Mouse (Mus musculus): ENCODE results near the gene Smim13. TPM values are rescaled to one million over a fixed set of nuclear protein-coding genes. Genes with fewer than 3 reads are reported as not detected.

Smim13 gene
- polyA plus RNA-seq, 1 experiment from 2014 or later, result 4.5 TPM

DNA sequence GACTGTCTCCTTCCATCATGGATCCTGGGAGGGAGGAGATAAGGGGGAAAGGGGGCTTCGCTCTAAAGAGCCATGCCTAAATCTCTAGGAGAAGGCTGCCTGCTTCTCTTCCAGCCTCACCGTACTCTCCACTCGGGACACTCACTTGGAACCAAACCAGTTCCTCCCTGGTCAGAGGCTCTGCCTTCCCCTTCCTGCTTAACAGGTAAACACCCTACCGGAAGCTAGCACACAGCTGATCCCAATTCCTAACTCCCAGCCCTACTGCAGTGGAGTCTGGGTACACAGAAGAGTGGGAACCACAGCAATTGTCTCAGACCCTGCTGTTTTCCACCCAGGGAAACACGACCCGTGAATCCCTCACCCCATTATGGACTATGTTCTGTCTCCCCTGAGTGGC, 46.2 kb downstream of the Smim13 start:
- 44% methylated on average over 6 of the region's 6 CpGs for WGBS (ENCODE audit: insufficient replicate concordance)
- H3K27me3 ChIP-seq (ENCODE audit: control insufficient read depth, insufficient read depth, low read depth, low read length), result no peaks in the 10 kb centered on the region
- H3K36me3 ChIP-seq (ENCODE audit: control insufficient read depth, insufficient read depth), result no peaks in the 10 kb centered on the region
- no peaks in the 10 kb centered on the region for H3K4me1 ChIP-seq (ENCODE audit: control insufficient read depth, low read depth, low read length)
- H3K27ac ChIP-seq (ENCODE audit: low read length), result no peak overlapping the region
- no peak overlapping the region for H3K9ac ChIP-seq (ENCODE audit: low read depth, low read length)
- ATAC-seq (ENCODE audit: low read depth), result no peak
- H3K4me3 ChIP-seq (ENCODE audit: low read depth, low read length), result no peak overlapping the region
- H3K4me2 ChIP-seq (ENCODE audit: low read depth, low read length), result no peak overlapping the region
- H3K9me3 ChIP-seq (replicated peaks; ENCODE audit: control insufficient read depth, low read length), result no peaks in the 10 kb centered on the region

DNA sequence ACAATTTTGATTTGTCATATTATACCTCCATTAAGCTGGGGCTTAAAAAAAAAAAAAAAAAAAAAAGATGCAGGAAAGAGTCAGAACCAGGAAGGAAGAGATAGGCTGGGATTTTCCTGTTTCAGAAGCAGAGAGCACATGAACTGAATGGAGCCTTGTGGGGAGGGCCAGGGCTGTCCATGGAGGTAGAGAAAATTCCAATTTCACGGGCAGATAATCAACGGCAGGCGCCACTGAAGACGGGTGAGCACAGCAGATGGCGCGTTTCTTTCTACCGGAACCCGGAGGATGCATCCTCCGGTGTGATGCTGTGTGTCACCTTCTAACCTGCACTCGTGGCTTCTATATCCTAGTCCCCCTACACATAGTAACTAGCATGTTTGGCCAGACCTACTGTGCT, 46.8 kb downstream of the Smim13 start:
- H3K27ac ChIP-seq (ENCODE audit: low read length), result no peak overlapping the region
- no peak for ATAC-seq (ENCODE audit: low read depth)
- no peaks in the 10 kb centered on the region for H3K9me3 ChIP-seq (replicated peaks; ENCODE audit: control insufficient read depth, low read length)
- H3K36me3 ChIP-seq (ENCODE audit: control insufficient read depth, insufficient read depth), result no peaks in the 10 kb centered on the region
- H3K9ac ChIP-seq (ENCODE audit: low read depth, low read length), result no peak overlapping the region
- H3K4me2 ChIP-seq (ENCODE audit: low read depth, low read length), result no peak overlapping the region
- no peaks in the 10 kb centered on the region for H3K27me3 ChIP-seq (ENCODE audit: control insufficient read depth, insufficient read depth, low read depth, low read length)
- no peak overlapping the region for H3K4me3 ChIP-seq (ENCODE audit: low read depth, low read length)
- whole genome bisulfite sequencing (ENCODE audit: insufficient replicate concordance), result 68% methylated on average over 10 of the region's 10 CpGs
- H3K4me1 ChIP-seq (ENCODE audit: control insufficient read depth, low read depth, low read length), result no peaks in the 10 kb centered on the region

DNA sequence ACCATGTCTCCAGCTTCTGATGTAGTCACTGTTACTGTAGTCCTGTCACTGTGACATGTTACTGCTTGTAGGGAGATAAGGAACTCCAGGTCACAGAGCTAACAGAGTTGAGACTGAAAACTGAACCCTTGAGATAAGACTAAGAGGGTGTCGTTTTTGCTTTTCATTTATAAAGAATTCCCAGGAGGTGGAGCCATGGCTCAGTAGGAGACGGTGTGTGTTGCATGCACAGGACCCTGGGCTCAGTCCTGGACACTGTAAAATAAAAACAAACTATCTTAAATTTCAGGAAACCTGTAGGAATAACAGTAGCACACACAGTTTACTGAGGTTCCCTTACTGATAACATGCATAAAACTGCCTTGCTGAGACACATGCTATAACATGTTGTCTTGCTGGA, 48.9 kb downstream of the Smim13 start:
- no peaks in the 10 kb centered on the region for H3K27me3 ChIP-seq (ENCODE audit: control insufficient read depth, insufficient read depth, low read depth, low read length)
- WGBS (ENCODE audit: insufficient replicate concordance), result 10% methylated on average over 2 of the region's 2 CpGs
- H3K36me3 ChIP-seq (ENCODE audit: control insufficient read depth, insufficient read depth), result no peaks in the 10 kb centered on the region
- no peak overlapping the region for H3K27ac ChIP-seq (ENCODE audit: low read length)
- no peak overlapping the region for H3K4me2 ChIP-seq (ENCODE audit: low read depth, low read length)
- no peaks in the 10 kb centered on the region for H3K4me1 ChIP-seq (ENCODE audit: control insufficient read depth, low read depth, low read length)
- H3K9ac ChIP-seq (ENCODE audit: low read depth, low read length), result no peak overlapping the region
- H3K4me3 ChIP-seq (ENCODE audit: low read depth, low read length), result no peak overlapping the region
- ATAC-seq (ENCODE audit: low read depth), result no peak
- no peaks in the 10 kb centered on the region for H3K9me3 ChIP-seq (replicated peaks; ENCODE audit: control insufficient read depth, low read length)

DNA sequence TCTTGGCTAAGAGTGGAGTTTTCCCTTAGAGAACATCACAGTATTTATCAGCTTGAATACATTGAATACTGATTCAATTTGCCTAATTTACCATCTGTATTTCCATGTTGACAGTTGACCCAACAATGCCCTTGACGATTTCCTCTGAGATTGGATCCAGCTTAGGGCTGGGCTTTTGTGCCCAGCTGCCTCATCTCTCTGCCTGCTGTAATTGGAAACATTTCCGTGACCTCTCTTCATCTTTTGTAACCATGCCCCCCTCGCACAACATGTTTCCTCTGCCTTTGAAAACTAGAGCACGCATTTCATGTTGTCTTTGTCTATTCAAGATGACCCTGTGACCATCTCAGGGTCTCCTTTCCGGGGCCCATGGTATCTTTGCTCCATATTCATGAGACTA, 49.4 kb downstream of the Smim13 start:
- ATAC-seq (ENCODE audit: low read depth), result no peak
- H3K27ac ChIP-seq (ENCODE audit: low read length), result no peak overlapping the region
- WGBS (ENCODE audit: insufficient replicate concordance), result 47% methylated on average over 5 of the region's 5 CpGs
- H3K9ac ChIP-seq (ENCODE audit: low read depth, low read length), result no peak overlapping the region
- H3K4me3 ChIP-seq (ENCODE audit: low read depth, low read length), result no peak overlapping the region
- no peak overlapping the region for H3K4me2 ChIP-seq (ENCODE audit: low read depth, low read length)
- no peaks in the 10 kb centered on the region for H3K4me1 ChIP-seq (ENCODE audit: control insufficient read depth, low read depth, low read length)
- no peaks in the 10 kb centered on the region for H3K36me3 ChIP-seq (ENCODE audit: control insufficient read depth, insufficient read depth)
- H3K27me3 ChIP-seq (ENCODE audit: control insufficient read depth, insufficient read depth, low read depth, low read length), result no peaks in the 10 kb centered on the region
- no peaks in the 10 kb centered on the region for H3K9me3 ChIP-seq (replicated peaks; ENCODE audit: control insufficient read depth, low read length)

DNA sequence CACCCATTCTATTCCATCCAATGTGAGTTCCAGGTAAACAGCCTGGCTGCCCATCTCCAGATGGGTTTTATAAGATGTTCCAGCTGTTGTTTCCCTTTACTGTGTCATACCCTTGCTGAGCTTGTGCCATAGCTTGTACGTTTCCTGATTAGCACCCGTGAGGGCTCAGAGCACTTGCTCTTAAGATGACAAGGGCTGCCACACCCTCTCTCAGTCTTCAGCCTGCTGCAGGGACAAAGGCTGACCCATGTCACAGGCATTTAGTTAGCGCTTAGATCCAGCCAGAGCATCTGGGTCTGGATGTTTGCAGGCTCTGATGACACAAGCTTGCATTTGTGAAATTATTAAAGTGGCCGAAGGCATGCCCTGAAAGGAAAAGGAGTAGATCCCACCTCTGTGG, 50.4 kb downstream of the Smim13 start:
- Histone ChIP-seq H3K9me3 (replicated peaks; ENCODE audit: control insufficient read depth, low read length) (no peaks in the 10 kb centered on the region), H3K9ac (ENCODE audit: low read depth, low read length) (no peak overlapping the region), H3K4me1 (ENCODE audit: control insufficient read depth, low read depth, low read length) (no peaks in the 10 kb centered on the region), H3K27ac (ENCODE audit: low read length) (no peak overlapping the region), H3K27me3 (ENCODE audit: control insufficient read depth, insufficient read depth, low read depth, low read length) (no peaks in the 10 kb centered on the region), H3K4me2 (ENCODE audit: low read depth, low read length) (no peak overlapping the region), H3K4me3 (ENCODE audit: low read depth, low read length) (no peak overlapping the region), H3K36me3 (ENCODE audit: control insufficient read depth, insufficient read depth) (no peaks in the 10 kb centered on the region)
- ATAC-seq (ENCODE audit: low read depth), result no peak
- 47% methylated on average over 4 of the region's 4 CpGs for WGBS (ENCODE audit: insufficient replicate concordance)

DNA sequence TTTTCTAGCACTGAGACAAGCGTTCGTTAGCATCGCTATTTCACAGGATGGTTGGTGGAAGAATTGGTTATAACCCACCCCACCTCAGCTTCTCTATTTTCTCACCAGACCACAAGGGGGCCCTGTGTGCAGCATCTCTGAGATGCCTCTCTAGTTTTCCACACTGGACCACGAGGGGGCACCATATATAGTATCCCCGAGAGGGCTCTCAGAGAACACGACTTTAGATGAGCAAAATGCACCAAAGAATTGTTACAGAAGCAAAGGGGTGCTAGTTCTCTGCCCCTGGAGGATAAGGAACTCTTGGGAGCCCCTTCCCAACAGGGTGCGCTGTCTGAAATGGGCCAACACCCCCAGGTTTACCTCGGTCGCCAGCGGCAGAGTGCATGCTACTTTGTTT, 53.1 kb downstream of the Smim13 start:
- Histone ChIP-seq H3K9me3 (replicated peaks; ENCODE audit: control insufficient read depth, low read length) (no peaks in the 10 kb centered on the region), H3K4me3 (ENCODE audit: low read depth, low read length) (no peak overlapping the region), H3K4me1 (ENCODE audit: control insufficient read depth, low read depth, low read length) (no peaks in the 10 kb centered on the region), H3K4me2 (ENCODE audit: low read depth, low read length) (no peak overlapping the region), H3K9ac (ENCODE audit: low read depth, low read length) (no peak overlapping the region), H3K27ac (ENCODE audit: low read length) (no peak overlapping the region), H3K36me3 (ENCODE audit: control insufficient read depth, insufficient read depth) (no peaks in the 10 kb centered on the region), H3K27me3 (ENCODE audit: control insufficient read depth, insufficient read depth, low read depth, low read length) (no peaks in the 10 kb centered on the region)
- WGBS (ENCODE audit: insufficient replicate concordance), result 53% methylated on average over 10 of the region's 10 CpGs
- ATAC-seq (ENCODE audit: low read depth), result no peak

- no peaks in the 10 kb centered on the region for H3K9me3 ChIP-seq (replicated peaks; ENCODE audit: control insufficient read depth, low read length)
- no peak overlapping the region for H3K9ac ChIP-seq (ENCODE audit: low read depth, low read length)
- H3K36me3 ChIP-seq (ENCODE audit: control insufficient read depth, insufficient read depth), result no peaks in the 10 kb centered on the region
- no peaks in the 10 kb centered on the region for H3K27me3 ChIP-seq (ENCODE audit: control insufficient read depth, insufficient read depth, low read depth, low read length)
- no peak for ATAC-seq (ENCODE audit: low read depth)
- H3K27ac ChIP-seq (ENCODE audit: low read length), result no peak overlapping the region
- no peaks in the 10 kb centered on the region for H3K4me1 ChIP-seq (ENCODE audit: control insufficient read depth, low read depth, low read length)
- H3K4me3 ChIP-seq (ENCODE audit: low read depth, low read length), result no peak overlapping the region
- no peak overlapping the region for H3K4me2 ChIP-seq (ENCODE audit: low read depth, low read length)
- 66% methylated on average over 5 of the region's 5 CpGs for WGBS (ENCODE audit: insufficient replicate concordance)
These were observed 71.1 kb downstream of the Smim13 start for GRCm38 (mm10) chr13:41320749-41321148.

DNA sequence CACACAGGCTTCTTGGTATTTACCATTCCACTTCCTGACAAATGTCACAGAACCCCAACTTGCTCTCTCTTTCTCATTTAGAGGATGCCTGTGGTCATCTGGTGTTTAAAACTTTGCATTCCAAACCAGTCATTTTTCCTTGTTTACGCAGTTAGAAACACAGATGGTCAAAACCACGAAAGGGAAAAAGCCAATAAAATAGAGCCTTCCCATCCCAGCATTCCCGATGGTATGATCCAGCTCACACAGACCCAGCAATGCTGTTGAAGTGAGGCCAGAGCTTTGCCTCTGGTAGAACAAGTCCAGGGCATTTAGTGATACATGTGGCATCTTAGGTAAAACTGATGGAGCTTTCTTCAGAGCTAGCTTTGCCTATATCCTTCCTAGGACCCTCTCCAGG, 71.8 kb downstream of the Smim13 start:
- no peak for ATAC-seq (ENCODE audit: low read depth)
- no peak overlapping the region for H3K27ac ChIP-seq (ENCODE audit: low read length)

GRCm38 (mm10) chr13:41324631-41325030, 75.0 kb downstream of the Smim13 start:
- no peaks in the 10 kb centered on the region for H3K9me3 ChIP-seq (replicated peaks; ENCODE audit: control insufficient read depth, low read length)
- no peak overlapping the region for H3K4me3 ChIP-seq (ENCODE audit: low read depth, low read length)
- WGBS (ENCODE audit: insufficient replicate concordance), result 60% methylated on average over 4 of the region's 4 CpGs
- ATAC-seq (ENCODE audit: low read depth), result no peak
- H3K36me3 ChIP-seq (ENCODE audit: control insufficient read depth, insufficient read depth), result no peaks in the 10 kb centered on the region
- no peaks in the 10 kb centered on the region for H3K4me1 ChIP-seq (ENCODE audit: control insufficient read depth, low read depth, low read length)
- no peak overlapping the region for H3K4me2 ChIP-seq (ENCODE audit: low read depth, low read length)
- no peaks in the 10 kb centered on the region for H3K27me3 ChIP-seq (ENCODE audit: control insufficient read depth, insufficient read depth, low read depth, low read length)
- H3K27ac ChIP-seq (ENCODE audit: low read length), result no peak overlapping the region
- H3K9ac ChIP-seq (ENCODE audit: low read depth, low read length), result no peak overlapping the region

More for the DNA sequence above, 71.8 kb downstream of the Smim13 start:
- no peaks in the 10 kb centered on the region for H3K27me3 ChIP-seq (ENCODE audit: control insufficient read depth, insufficient read depth, low read depth, low read length)
- H3K4me1 ChIP-seq (ENCODE audit: control insufficient read depth, low read depth, low read length), result no peaks in the 10 kb centered on the region
- H3K4me2 ChIP-seq (ENCODE audit: low read depth, low read length), result no peak overlapping the region
- no peaks in the 10 kb centered on the region for H3K9me3 ChIP-seq (replicated peaks; ENCODE audit: control insufficient read depth, low read length)
- no peaks in the 10 kb centered on the region for H3K36me3 ChIP-seq (ENCODE audit: control insufficient read depth, insufficient read depth)
- H3K4me3 ChIP-seq (ENCODE audit: low read depth, low read length), result no peak overlapping the region
- 44% methylated on average over 3 of the region's 3 CpGs for WGBS (ENCODE audit: insufficient replicate concordance)
- no peak overlapping the region for H3K9ac ChIP-seq (ENCODE audit: low read depth, low read length)

- WGBS (ENCODE audit: insufficient replicate concordance), result 64% methylated on average over 4 of the region's 4 CpGs
- Histone ChIP-seq H3K36me3 (ENCODE audit: control insufficient read depth, insufficient read depth) (no peaks in the 10 kb centered on the region), H3K4me1 (ENCODE audit: control insufficient read depth, low read depth, low read length) (no peaks in the 10 kb centered on the region), H3K4me3 (ENCODE audit: low read depth, low read length) (no peak overlapping the region), H3K9me3 (replicated peaks; ENCODE audit: control insufficient read depth, low read length) (no peaks in the 10 kb centered on the region), H3K4me2 (ENCODE audit: low read depth, low read length) (no peak overlapping the region), H3K27me3 (ENCODE audit: control insufficient read depth, insufficient read depth, low read depth, low read length) (no peaks in the 10 kb centered on the region), H3K9ac (ENCODE audit: low read depth, low read length) (no peak overlapping the region), H3K27ac (ENCODE audit: low read length) (no peak overlapping the region)
- no peak for ATAC-seq (ENCODE audit: low read depth)
These were observed 75.7 kb downstream of the Smim13 start for GRCm38 (mm10) chr13:41325346-41325745.

Data from liver, embryonic 16.5 days (tissue).